Mouse (Mus musculus) lung, postnatal 0 days (tissue): ENCODE data around the gene Fchsd2. TPM values are rescaled to one million over a fixed set of nuclear protein-coding genes. Genes with fewer than 3 reads are reported as not detected.

Experiments used
- ATAC-seq: fragments of 200-750 bp; cut with Nextera tagmentation; 2 replicates; pipeline ENCODE4 v1.8.0; 2017; ENCODE audit warnings: moderate library complexity
- DNase-seq: peaks from one replicate; pipeline ENCODE4 v3.0.0-alpha.2; 2016; ENCODE audit warnings: low spot score
- H3K27ac ChIP-seq: fragments of 300-500 bp; sonication (generic); 2 replicates; pipeline ENCODE4 v1.5.1; 2014; ENCODE audit warnings: antibody characterized with exemption, mild to moderate bottlenecking, low read length, mixed read lengths
- H3K27me3 ChIP-seq: fragments of 300-500 bp; sonication (generic); replicated peaks from 2 replicates; pipeline ENCODE4 v1.6.1; 2014; ENCODE audit warnings: low read length, mixed read lengths; ENCODE audit not compliant: insufficient read depth
- H3K36me3 ChIP-seq: fragments of 300-500 bp; sonication (generic); 2 replicates; pipeline ENCODE4 v1.6.1; 2014; ENCODE audit warnings: low read length, mixed read lengths; ENCODE audit not compliant: insufficient read depth
- H3K4me1 ChIP-seq: fragments of 300-500 bp; sonication (generic); 2 replicates; pipeline ENCODE4 v1.6.1; 2014; ENCODE audit warnings: antibody characterized with exemption, low read depth, low read length, mixed read lengths; ENCODE audit not compliant: insufficient read depth
- H3K4me2 ChIP-seq: fragments of 300-500 bp; sonication (generic); replicated peaks from 2 replicates; pipeline ENCODE4 v1.6.1; 2014; ENCODE audit warnings: low read depth, mild to moderate bottlenecking, low read length, moderate library complexity, mixed read lengths
- H3K4me3 ChIP-seq: fragments of 300-500 bp; sonication (generic); 2 replicates; pipeline ENCODE4 v1.5.1; 2014; ENCODE audit warnings: low read depth, low read length
- H3K9ac ChIP-seq: fragments of 300-500 bp; sonication (generic); replicated peaks from 2 replicates; pipeline ENCODE4 v1.6.1; 2014; ENCODE audit warnings: low read depth, mild to moderate bottlenecking
- H3K9me3 ChIP-seq: fragments of 300-500 bp; sonication (generic); 2 replicates; pipeline ENCODE4 v1.6.1; 2016; ENCODE audit warnings: low read length, mixed read lengths
- CTCF ChIP-seq: IDR thresholded peaks from 2 replicates; pipeline ENCODE4 v1.5.1; 2016; ENCODE audit warnings: antibody characterized with exemption, mild to moderate bottlenecking
- EP300 ChIP-seq: IDR thresholded peaks from 2 replicates; pipeline ENCODE4 v1.6.1; 2016; ENCODE audit warnings: antibody characterized with exemption, mild to moderate bottlenecking, control low read depth
- WGBS: fragments of 180-500 bp; shearing (Covaris S2); extraction: QIAGEN DNeasy Blood & Tissue Kit; methylation state at CpG from one replicate; pipeline ENCODE4 v1.1.7; 2014; 5-methylcytosine and 5-hydroxymethylcytosine counted together
- polyA plus RNA-seq: library from polyadenylated mRNA; unstranded; fragments of >200 nt; fragmentation: Nextera tagmentation; extraction: Ambion mirVana; gene quantifications from 2 replicates; pipeline ENCODE4 v1.2.1, GENCODE M21; 2015

Gene Fchsd2
- polyA plus RNA-seq, 1 experiment from 2014 or later, result 16.0 TPM

DNA sequence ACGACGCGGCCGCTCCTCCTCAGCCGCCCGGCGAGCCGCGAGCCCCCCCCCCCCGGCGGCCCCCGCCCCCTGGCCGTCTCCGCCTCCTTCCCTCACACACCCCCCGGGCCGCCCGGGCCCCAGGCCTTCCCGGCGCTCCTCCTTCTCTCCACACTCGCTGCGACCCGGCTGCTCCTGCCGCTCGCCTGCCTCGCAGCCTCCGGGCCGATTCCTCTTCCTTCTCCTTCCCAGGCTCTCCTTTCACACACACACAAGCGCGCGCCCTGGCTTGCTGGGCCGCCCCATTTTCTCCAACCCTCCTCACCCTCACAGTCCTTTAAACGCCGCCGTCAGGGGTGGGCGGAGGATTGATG is 16.0 kb downstream of the Fchsd2 start:
- WGBS, result under 1% methylated on average over 19 of the region's 35 CpGs
- Histone ChIP-seq H3K27ac (peak overlapping the region; percentile 93), H3K9ac (peak overlapping the region; percentile 74), H3K4me3 (peak overlapping the region; percentile 90), H3K27me3 (no peaks in the 10 kb centered on the region), H3K36me3 (no peaks in the 10 kb centered on the region), H3K9me3 (no peaks in the 10 kb centered on the region), H3K4me2 (peak overlapping the region; percentile 85), H3K4me1 (peaks cover 5% of the 10 kb centered on the region; the same call in 1 of the 2 replicates)
- DNase-seq (no peak), ATAC-seq (no peak)
- no peak for TF ChIP-seq EP300
- no peak for TF ChIP-seq CTCF

DNA sequence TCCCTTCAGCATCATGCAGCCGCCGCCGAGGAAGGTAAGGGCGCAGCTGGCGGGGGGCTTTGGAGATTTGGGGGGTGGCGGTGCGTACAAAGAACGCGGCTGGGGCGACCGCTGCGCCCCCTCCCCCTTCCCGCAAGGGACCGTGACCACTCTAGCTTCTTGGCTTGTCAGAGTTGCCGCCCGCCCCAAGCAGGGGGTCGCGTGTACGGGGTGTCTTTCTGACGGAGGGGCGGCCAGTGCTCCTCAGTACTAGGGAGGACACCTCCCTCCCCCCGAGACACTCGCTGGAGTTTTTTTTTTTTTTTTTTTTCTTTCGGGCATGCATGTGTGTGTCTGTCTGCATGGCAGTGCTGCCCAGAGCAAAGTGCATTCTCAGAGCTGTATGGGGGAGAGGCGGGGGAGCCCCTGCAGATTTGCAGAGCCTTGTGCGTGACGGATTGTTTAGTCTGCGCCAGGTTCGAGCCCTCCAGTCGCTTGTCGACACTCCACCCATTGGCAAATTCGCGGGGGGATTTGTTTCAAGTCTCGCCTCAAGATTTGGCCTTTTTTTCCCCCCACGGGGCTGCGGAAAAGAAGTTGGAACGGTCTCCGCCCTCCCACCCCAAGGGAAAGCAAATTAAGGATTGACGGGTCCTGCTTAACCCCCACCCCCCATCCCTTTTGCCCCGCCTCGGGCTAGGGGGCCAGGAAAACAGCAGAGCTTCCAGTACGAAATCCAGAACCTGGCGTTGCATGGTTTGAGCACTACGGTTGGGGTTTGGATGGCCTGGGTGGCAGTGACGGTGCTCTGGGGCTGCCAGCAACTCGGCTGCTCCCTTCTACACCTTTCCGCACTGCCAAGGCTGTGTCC is 16.6 kb downstream of the Fchsd2 start:
- TF ChIP-seq CTCF (no peak), EP300 (no peak)

DNA sequence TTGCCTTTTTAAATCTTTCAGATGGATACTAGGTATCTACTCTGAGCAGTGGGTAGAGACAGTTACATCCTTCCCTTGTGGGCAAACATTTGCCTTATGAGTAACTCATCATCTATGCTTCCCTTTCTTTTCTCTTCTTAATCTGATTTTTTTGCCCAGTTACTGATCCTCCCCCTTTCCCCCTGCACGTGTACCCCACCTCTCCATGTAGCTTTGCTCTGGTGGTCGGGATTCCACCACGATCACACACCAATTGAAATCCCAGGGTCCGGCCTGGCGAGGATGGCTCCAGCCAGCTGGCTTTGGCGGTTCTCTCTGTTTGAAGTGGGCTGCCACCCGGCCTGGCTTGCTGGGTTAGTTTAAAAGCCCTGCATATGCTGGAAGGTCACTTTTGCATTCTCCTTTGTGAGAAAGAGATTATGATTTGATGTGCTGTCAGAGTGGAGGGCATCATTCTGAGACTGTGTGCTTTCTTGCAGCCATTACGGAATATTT is 17.2 kb downstream of the Fchsd2 start:
- no peak for DNase-seq
- peaks cover 5% of the 10 kb centered on the region; the same call in 1 of the 2 replicates for H3K4me1 ChIP-seq
- no peaks in the 10 kb centered on the region for H3K9me3 ChIP-seq
- WGBS, result 12% methylated on average over 8 of the region's 8 CpGs
- H3K27ac ChIP-seq, result peak overlapping the region; percentile 93
- no peak for TF ChIP-seq CTCF
- no peak for TF ChIP-seq EP300
- peak overlapping the region; percentile 85 for H3K4me2 ChIP-seq
- no peak for ATAC-seq
- peak overlapping the region; percentile 74 for H3K9ac ChIP-seq
- no peaks in the 10 kb centered on the region for H3K27me3 ChIP-seq
- H3K4me3 ChIP-seq, result peak overlapping the region; percentile 90
- no peaks in the 10 kb centered on the region for H3K36me3 ChIP-seq

More for the DNA sequence above, 16.6 kb downstream of the Fchsd2 start:
- Histone ChIP-seq H3K27ac (peak overlapping the region; percentile 93), H3K9me3 (no peaks in the 10 kb centered on the region), H3K36me3 (no peaks in the 10 kb centered on the region), H3K4me2 (peak overlapping the region; percentile 85), H3K27me3 (no peaks in the 10 kb centered on the region), H3K4me3 (peak overlapping the region; percentile 90), H3K9ac (peak overlapping the region; percentile 74), H3K4me1 (peaks cover 5% of the 10 kb centered on the region; the same call in 1 of the 2 replicates)
- WGBS, result under 1% methylated on average over 45 of the region's 47 CpGs
- ATAC-seq (no peak), DNase-seq (peak; percentile 70)

DNA sequence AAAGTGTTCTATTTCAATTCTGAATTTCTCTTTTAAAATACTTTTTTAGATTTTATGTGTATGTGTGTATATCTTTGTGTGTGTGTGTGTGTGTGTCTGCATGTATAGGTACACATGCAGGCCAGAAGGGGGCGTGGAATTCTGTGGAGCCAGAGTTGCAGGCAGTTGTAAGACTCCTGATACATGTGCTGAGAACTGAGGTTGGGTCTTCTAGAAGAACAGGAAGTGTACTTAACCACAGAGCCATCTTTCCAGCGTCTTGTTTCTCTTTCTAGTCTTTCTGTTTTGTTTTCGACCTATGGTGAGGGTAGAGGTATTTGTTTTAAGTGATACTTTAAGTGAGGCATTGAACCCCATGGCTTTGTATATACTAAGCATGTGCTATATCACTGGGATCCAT is 20.7 kb downstream of the Fchsd2 start:
- Histone ChIP-seq H3K27ac (no peak overlapping the region), H3K9me3 (no peaks in the 10 kb centered on the region), H3K4me1 (no peaks in the 10 kb centered on the region), H3K27me3 (no peaks in the 10 kb centered on the region), H3K9ac (no peak overlapping the region), H3K4me3 (no peak overlapping the region), H3K4me2 (no peak overlapping the region), H3K36me3 (no peaks in the 10 kb centered on the region)
- no peak for DNase-seq
- TF ChIP-seq CTCF, result no peak
- TF ChIP-seq EP300, result no peak
- no peak for ATAC-seq
- WGBS, result 92% methylated on average over 3 of the region's 3 CpGs

DNA sequence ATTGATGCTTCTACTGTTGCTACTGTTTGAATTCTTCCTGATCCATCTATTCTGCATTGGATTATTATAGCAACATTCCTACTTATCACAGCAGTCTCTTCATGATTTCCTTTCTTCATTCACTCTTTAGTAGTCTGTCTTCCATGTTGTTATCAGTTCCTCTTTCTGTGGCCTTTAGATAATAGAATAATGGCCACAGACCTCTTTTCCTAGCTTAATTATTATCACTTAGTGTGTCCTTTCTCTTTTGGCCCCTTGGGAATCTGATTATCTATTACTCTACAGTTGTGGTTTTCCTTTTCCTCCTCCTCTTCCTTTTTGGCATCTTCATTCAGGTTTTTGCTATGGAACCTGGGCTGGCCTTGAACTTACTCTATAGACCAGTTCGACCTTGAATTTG is 21.7 kb downstream of the Fchsd2 start:
- Histone ChIP-seq H3K36me3 (no peaks in the 10 kb centered on the region), H3K27me3 (no peaks in the 10 kb centered on the region), H3K27ac (no peak overlapping the region), H3K9ac (no peak overlapping the region), H3K9me3 (no peaks in the 10 kb centered on the region), H3K4me2 (no peak overlapping the region), H3K4me1 (no peaks in the 10 kb centered on the region), H3K4me3 (no peak overlapping the region)
- DNase-seq, result no peak
- 88% methylated on average over 1 of the region's 1 CpGs for WGBS
- no peak for ATAC-seq
- TF ChIP-seq EP300, result no peak
- TF ChIP-seq CTCF, result no peak

DNA sequence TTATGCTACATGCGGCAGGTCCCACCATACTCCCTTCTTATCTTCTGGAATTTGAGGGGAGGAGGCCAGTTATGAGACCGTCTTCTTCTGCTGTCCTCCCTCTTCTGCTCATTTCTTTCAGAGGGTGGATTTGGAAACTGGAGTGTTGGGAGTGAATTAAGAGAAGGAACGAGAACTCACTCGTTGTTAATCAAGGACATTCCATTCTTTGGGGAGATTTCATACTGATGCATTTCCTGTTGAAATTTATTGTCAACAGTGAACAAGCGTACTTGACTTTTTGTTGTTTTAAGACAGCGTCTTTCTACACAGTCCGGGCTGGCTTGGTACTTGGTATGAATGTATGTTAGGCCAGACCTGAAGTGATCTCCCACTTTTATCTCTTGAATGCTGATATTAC is 26.7 kb downstream of the Fchsd2 start:
- no peak for TF ChIP-seq CTCF
- TF ChIP-seq EP300, result no peak
- peak; percentile 21; the same call in 1 of the 2 replicates for ATAC-seq
- DNase-seq, result peak; percentile 59
- Histone ChIP-seq H3K4me3 (no peak overlapping the region), H3K27ac (0 out of 2 replicates have a peak overlapping the region, but pooled peaks have one; percentile 14), H3K4me1 (no peaks in the 10 kb centered on the region), H3K27me3 (no peaks in the 10 kb centered on the region), H3K9ac (no peak overlapping the region), H3K36me3 (no peaks in the 10 kb centered on the region), H3K9me3 (no peaks in the 10 kb centered on the region), H3K4me2 (no peak overlapping the region)
- 53% methylated on average over 7 of the region's 7 CpGs for whole genome bisulfite sequencing
